Mouse (Mus musculus): ENCODE measurements around the gene Clasrp.

DNA sequence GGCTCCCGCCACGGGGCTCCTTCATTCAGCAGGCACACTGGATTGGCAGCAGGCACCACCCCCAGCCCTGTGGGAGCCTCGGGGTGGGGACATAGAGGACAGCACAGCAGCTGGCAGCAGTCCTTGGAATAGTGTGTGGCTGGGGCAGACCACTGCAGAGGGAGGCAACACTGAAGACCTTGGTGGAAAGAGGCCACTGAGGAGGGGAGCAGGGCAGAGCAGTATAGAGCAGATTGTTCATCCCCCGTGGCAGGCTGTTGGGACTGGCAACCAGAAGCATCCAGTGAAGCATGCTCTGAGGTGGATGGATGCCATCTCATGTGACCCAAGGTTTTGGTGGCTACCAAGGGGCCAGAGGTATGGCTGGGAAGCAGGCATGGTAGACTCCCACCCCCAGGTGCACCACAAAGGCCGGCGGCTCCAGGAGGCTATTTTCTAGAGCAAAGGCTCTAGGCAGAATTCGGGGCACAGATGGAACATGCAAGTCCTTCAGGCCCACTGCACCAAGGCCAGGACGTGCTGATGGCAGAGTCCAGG is 62.1 kb downstream of the Clasrp start:
- no peak for TF ChIP-seq CTCF (IDR thresholded peaks at IDR 0.05; ENCODE audit: extremely low read depth, insufficient read length, insufficient replicate concordance, low read depth, low read length)
- no peak for TF ChIP-seq POLR2A (IDR thresholded peaks at IDR 0.05; ENCODE audit: low read depth, low read length)

Data from small intestine, adult 2 months (tissue).